Mouse (Mus musculus) limb, embryonic 14.5 days (tissue): ENCODE measurements around the gene Tlr13. TPM values are rescaled to one million over a fixed set of nuclear protein-coding genes. Genes with fewer than 3 reads are reported as not detected.

ENCODE experiments used
- ATAC-seq: fragments of 200-750 bp; cut with Nextera tagmentation; 2 replicates; pipeline ENCODE4 v1.8.0; 2017; ENCODE audit warnings: low read depth, moderate number of reproducible peaks, moderate TSS enrichment; ENCODE audit not compliant: low FRiP score
- DNase-seq: peaks from one replicate; pipeline ENCODE4 v3.0.0-alpha.2; 2015; ENCODE audit warnings: low spot score
- H3K27ac ChIP-seq: fragments of 300-500 bp; sonication (generic); replicated peaks from 2 replicates; pipeline ENCODE4 v1.5.1; 2014; ENCODE audit warnings: low read depth, mild to moderate bottlenecking, low read length, moderate library complexity, mixed read lengths
- H3K27me3 ChIP-seq: fragments of 300-500 bp; sonication (generic); 2 replicates; pipeline ENCODE4 v1.6.1; 2014; ENCODE audit warnings: low read length, mixed read lengths; ENCODE audit not compliant: control insufficient read depth, insufficient read depth
- H3K36me3 ChIP-seq: fragments of 300-500 bp; sonication (generic); 2 replicates; pipeline ENCODE4 v1.6.1; 2014; ENCODE audit warnings: mild to moderate bottlenecking, low read length, moderate library complexity, mixed read lengths; ENCODE audit not compliant: control insufficient read depth, insufficient read depth
- H3K4me1 ChIP-seq: fragments of 300-500 bp; sonication (generic); 2 replicates; pipeline ENCODE4 v1.6.1; 2014; ENCODE audit warnings: antibody characterized with exemption, low read length, mixed read lengths; ENCODE audit not compliant: control insufficient read depth, insufficient read depth
- H3K4me2 ChIP-seq: fragments of 300-500 bp; sonication (generic); replicated peaks from 2 replicates; pipeline ENCODE4 v1.6.1; 2014; ENCODE audit warnings: low read depth, mild to moderate bottlenecking, low read length, moderate library complexity; ENCODE audit not compliant: severe bottlenecking
- H3K4me3 ChIP-seq: fragments of 300-500 bp; sonication (generic); replicated peaks from 2 replicates; pipeline ENCODE4 v1.5.1; 2014; ENCODE audit warnings: low read length
- H3K9ac ChIP-seq: fragments of 300-500 bp; sonication (generic); 2 replicates; pipeline ENCODE4 v1.6.1; 2014; ENCODE audit warnings: mild to moderate bottlenecking, low read depth, low read length, moderate library complexity; ENCODE audit not compliant: severe bottlenecking
- H3K9me3 ChIP-seq: fragments of 300-500 bp; sonication (generic); 2 replicates; pipeline ENCODE4 v1.6.1; 2016; ENCODE audit warnings: low read length; ENCODE audit not compliant: control insufficient read depth
- POLR2A ChIP-seq: fragments of 200-500 bp; IDR thresholded peaks from 2 replicates; pipeline ENCODE4 v1.8.0; 2012; ENCODE audit warnings: inconsistent platforms, mild to moderate bottlenecking, moderate library complexity, borderline replicate concordance; ENCODE audit not compliant: insufficient read depth, insufficient read length; ENCODE audit errors: extremely low read depth
- WGBS: fragments of 180-500 bp; shearing (Covaris S2); extraction: QIAGEN DNeasy Blood & Tissue Kit; methylation state at CpG from one replicate; pipeline ENCODE4 v1.1.7; 2014; 5-methylcytosine and 5-hydroxymethylcytosine counted together
- polyA plus RNA-seq, 2 experiments: library from polyadenylated mRNA; depleted of rRNA in 1 of 2; stranded (reverse) in 1 of 2; unstranded in 1 of 2; fragments of >200 nt; fragmentation: Nextera tagmentation in 1 of 2; extraction: Ambion mirVana in 1 of 2; gene quantifications; 2 replicates each; pipeline versions ENCODE4 v1.2.1 to v1.2.3; 2012 to 2014

The Tlr13 gene
- polyA plus RNA-seq, 2 experiments = 0.84 to 1.2 TPM

GRCm38 (mm10) chrX:106148185-106148584 lies 5.2 kb downstream of the Tlr13 start:
- Histone ChIP-seq H3K4me3 (no peak overlapping the region), H3K9me3 (no peaks in the 10 kb centered on the region), H3K4me2 (no peak overlapping the region), H3K27ac (no peak overlapping the region), H3K9ac (no peak overlapping the region), H3K4me1 (no peaks in the 10 kb centered on the region), H3K27me3 (no peaks in the 10 kb centered on the region), H3K36me3 (no peaks in the 10 kb centered on the region)
- ATAC-seq (no peak), DNase-seq (no peak)
- WGBS = 97% methylated on average over 1 of the region's 1 CpGs
- no peak for TF ChIP-seq POLR2A

- Histone ChIP-seq H3K27ac (no peak overlapping the region), H3K27me3 (no peaks in the 10 kb centered on the region)
These were observed 6.5 kb downstream of the Tlr13 start for GRCm38 (mm10) chrX:106149460-106149859.

GRCm38 (mm10) chrX:106154180-106154586 lies 11.2 kb downstream of the Tlr13 start:
- no peak overlapping the region for H3K27ac ChIP-seq
- no peak overlapping the region for H3K4me2 ChIP-seq
- H3K27me3 ChIP-seq = no peaks in the 10 kb centered on the region
- no peak overlapping the region for H3K4me3 ChIP-seq
- no peak for TF ChIP-seq POLR2A
- no peaks in the 10 kb centered on the region for H3K4me1 ChIP-seq
- no peak for ATAC-seq
- no peak for DNase-seq
- no peaks in the 10 kb centered on the region for H3K36me3 ChIP-seq
- no peaks in the 10 kb centered on the region for H3K9me3 ChIP-seq
- no peak overlapping the region for H3K9ac ChIP-seq

More at GRCm38 (mm10) chrX:106149460-106149859, 6.5 kb downstream of the Tlr13 start:
- WGBS = 84% methylated on average over 3 of the region's 3 CpGs
- DNase-seq = no peak
- Histone ChIP-seq H3K36me3 (no peaks in the 10 kb centered on the region), H3K4me3 (no peak overlapping the region), H3K4me2 (no peak overlapping the region), H3K9ac (no peak overlapping the region), H3K4me1 (no peaks in the 10 kb centered on the region), H3K9me3 (no peaks in the 10 kb centered on the region)
- no peak for TF ChIP-seq POLR2A
- no peak for ATAC-seq

- Histone ChIP-seq H3K4me2 (no peak overlapping the region), H3K4me3 (no peak overlapping the region), H3K4me1 (no peaks in the 10 kb centered on the region), H3K9me3 (no peaks in the 10 kb centered on the region), H3K27me3 (no peaks in the 10 kb centered on the region), H3K9ac (no peak overlapping the region), H3K27ac (no peak overlapping the region), H3K36me3 (no peaks in the 10 kb centered on the region)
- DNase-seq = no peak
- WGBS = 69% methylated on average over 4 of the region's 4 CpGs
- no peak for ATAC-seq
- no peak for TF ChIP-seq POLR2A
These were observed 12.9 kb downstream of the Tlr13 start for GRCm38 (mm10) chrX:106155892-106156291.

- no peak for TF ChIP-seq POLR2A
- H3K9ac ChIP-seq = no peak overlapping the region
- H3K4me1 ChIP-seq = no peaks in the 10 kb centered on the region
- H3K4me3 ChIP-seq = no peak overlapping the region
- H3K36me3 ChIP-seq = no peaks in the 10 kb centered on the region
- H3K27me3 ChIP-seq = no peaks in the 10 kb centered on the region
- H3K9me3 ChIP-seq = no peaks in the 10 kb centered on the region
- H3K27ac ChIP-seq = no peak overlapping the region
- peak; percentile 9 for DNase-seq
- 52% methylated on average over 5 of the region's 5 CpGs for WGBS
- ATAC-seq = no peak
- no peak overlapping the region for H3K4me2 ChIP-seq
These were observed 21.0 kb downstream of the Tlr13 start for GRCm38 (mm10) chrX:106163995-106164394.

- H3K27ac ChIP-seq = no peak overlapping the region
- no peak overlapping the region for H3K4me3 ChIP-seq
- ATAC-seq = no peak
- no peaks in the 10 kb centered on the region for H3K4me1 ChIP-seq
- no peaks in the 10 kb centered on the region for H3K36me3 ChIP-seq
- WGBS = 76% methylated on average over 5 of the region's 5 CpGs
- TF ChIP-seq POLR2A = no peak
- no peak for DNase-seq
- H3K9me3 ChIP-seq = no peaks in the 10 kb centered on the region
- no peaks in the 10 kb centered on the region for H3K27me3 ChIP-seq
- H3K4me2 ChIP-seq = no peak overlapping the region
- no peak overlapping the region for H3K9ac ChIP-seq
These were observed 21.6 kb downstream of the Tlr13 start for GRCm38 (mm10) chrX:106164555-106164954.
